Comparison of ENCODE assay signal across 11 mouse cellular contexts in genomic region chr3:107869097-107869496, GRCm38 (mm10). TPM values are rescaled to one million over a fixed set of nuclear protein-coding genes. Genes with fewer than 3 reads are reported as not detected.
DNase-seq lines count a peak whose midpoint lies in the region; ATAC-seq and TF ChIP-seq lines count a peak whose summit lies in the region.
"Had no signal": no experiment of that assay in that cellular context is flagged by ENCODE, and none has a peak within 500 bp of the region (broad histone marks: within the 10 kb centered on the region; RNA-seq: fewer than 3 reads in every experiment).

No protein-coding gene starts in this region.

- no peak for TF ChIP-seq CTCF in kidney, postnatal 0 days (IDR thresholded peaks at IDR 0.05; ENCODE audit: low read depth)
- no peak for TF ChIP-seq CTCF in forebrain, postnatal 0 days (IDR thresholded peaks at IDR 0.05; ENCODE audit: low read depth)

- intact Hi-C loops in heart, postnatal 10 days (cut with DNase I): loop anchor here (5.0 to 10.0 kb wide), 2 partner anchors 264 to 307 kb away; no protein-coding TSS in a partner anchor

- no peak overlapping the region for H3K9ac ChIP-seq in kidney, postnatal 0 days (ENCODE audit: low read depth, low read length)
- no peak overlapping the region for H3K9ac ChIP-seq in kidney, embryonic 16.5 days (replicated peaks; ENCODE audit: low read length)
- no peak overlapping the region for H3K9ac ChIP-seq in forebrain, postnatal 0 days

- ATAC-seq in kidney, postnatal 0 days (replicated peaks; ENCODE audit: low FRiP score, low read depth): no peak
- no peak for ATAC-seq in kidney, embryonic 16.5 days (ENCODE audit: low FRiP score, low TSS enrichment)
- peak; percentile 91 for ATAC-seq in forebrain, postnatal 0 days

- H3K36me3 ChIP-seq in kidney, postnatal 0 days (ENCODE audit: insufficient read depth, low read length): no peaks in the 10 kb centered on the region
- no peaks in the 10 kb centered on the region for H3K36me3 ChIP-seq in kidney, embryonic 16.5 days (ENCODE audit: insufficient read depth, low read length)
- H3K36me3 ChIP-seq in forebrain, postnatal 0 days (ENCODE audit: insufficient read depth): no peaks in the 10 kb centered on the region
- H3K36me3 ChIP-seq in midbrain, embryonic 10.5 days: no peaks in the 10 kb centered on the region

- no peak overlapping the region for H3K27ac ChIP-seq in kidney, postnatal 0 days
- H3K27ac ChIP-seq in kidney, embryonic 16.5 days (ENCODE audit: low read length): no peak overlapping the region
- peak overlapping the region; percentile 45; the same call in 1 of the 2 replicates for H3K27ac ChIP-seq in forebrain, postnatal 0 days (ENCODE audit: low read depth, low read length)
- H3K27ac ChIP-seq in midbrain, embryonic 10.5 days (replicated peaks): peak overlapping the region; percentile 75
- H3K27ac ChIP-seq: stomach, postnatal 0 days had no signal

- H3K4me2 ChIP-seq in kidney, postnatal 0 days (ENCODE audit: low read length): no peak overlapping the region
- H3K4me2 ChIP-seq in kidney, embryonic 16.5 days (replicated peaks; ENCODE audit: low read depth, low read length): no peak overlapping the region
- H3K4me2 ChIP-seq in forebrain, postnatal 0 days (ENCODE audit: low read depth): no peak overlapping the region

- H3K27me3 ChIP-seq in kidney, postnatal 0 days (ENCODE audit: insufficient read depth, low read length): no peaks in the 10 kb centered on the region
- H3K27me3 ChIP-seq in kidney, embryonic 16.5 days (ENCODE audit: insufficient read depth, low read length): no peaks in the 10 kb centered on the region; the same call in 1 of the 2 replicates
- no peaks in the 10 kb centered on the region for H3K27me3 ChIP-seq in forebrain, postnatal 0 days (ENCODE audit: insufficient read depth, low read length)
- 0 out of 2 replicates have a peak, but pooled peaks cover 4% of the 10 kb centered on the region for H3K27me3 ChIP-seq in midbrain, embryonic 10.5 days (ENCODE audit: low read depth, poor library complexity, severe bottlenecking)

- WGBS in kidney, postnatal 0 days: 38% methylated on average over 7 of the region's 7 CpGs
- WGBS in kidney, embryonic 16.5 days: 41% methylated on average over 7 of the region's 7 CpGs
- 13% methylated on average over 7 of the region's 7 CpGs for WGBS in forebrain, postnatal 0 days
- 15% methylated on average over 7 of the region's 7 CpGs for WGBS in midbrain, embryonic 10.5 days

- no peaks in the 10 kb centered on the region for H3K4me1 ChIP-seq in kidney, postnatal 0 days (replicated peaks; ENCODE audit: insufficient read depth, low read length)
- H3K4me1 ChIP-seq in kidney, embryonic 16.5 days (ENCODE audit: insufficient read depth, low read length): peaks cover 8% of the 10 kb centered on the region; the same call in 1 of the 2 replicates
- no peaks in the 10 kb centered on the region for H3K4me1 ChIP-seq in forebrain, postnatal 0 days (ENCODE audit: insufficient read depth)
- H3K4me1 ChIP-seq in midbrain, embryonic 10.5 days: peaks cover 24% of the 10 kb centered on the region

- H3K4me3 ChIP-seq in kidney, postnatal 0 days (replicated peaks; ENCODE audit: low read depth, low read length): no peak overlapping the region
- H3K4me3 ChIP-seq in kidney, embryonic 16.5 days (ENCODE audit: low read length): no peak overlapping the region
- H3K4me3 ChIP-seq in forebrain, postnatal 0 days (ENCODE audit: low read depth, low read length): no peak overlapping the region
- no peak overlapping the region for H3K4me3 ChIP-seq in midbrain, embryonic 10.5 days

- H3K9me3 ChIP-seq in kidney, postnatal 0 days (replicated peaks; ENCODE audit: low read length): no peaks in the 10 kb centered on the region
- no peaks in the 10 kb centered on the region for H3K9me3 ChIP-seq in kidney, embryonic 16.5 days (ENCODE audit: low read length)
- no peaks in the 10 kb centered on the region for H3K9me3 ChIP-seq in forebrain, postnatal 0 days (ENCODE audit: low read length)
- H3K9me3 ChIP-seq in midbrain, embryonic 10.5 days (replicated peaks): no peaks in the 10 kb centered on the region

- peak; percentile 9 for DNase-seq in kidney, postnatal 0 days (ENCODE audit: low spot score)
- peak; percentile 16 for DNase-seq in R1 (ENCODE audit: low read depth, low spot score)
- DNase-seq in forebrain, postnatal 0 days: peak; percentile 63
- DNase-seq in midbrain, embryonic 10.5 days (ENCODE audit: low spot score): peak; percentile 32
- no peak for DNase-seq in heart, postnatal 10 days
- no peak for DNase-seq in B cell, adult 2 months
- DNase-seq in yolk sac, embryonic 10.5 days (ENCODE audit: low spot score): no peak
- DNase-seq: lung, postnatal 36 days had no signal

RNA-seq across cellular contexts. Expression of gene Eps8l3, which starts 7.9 kb away (rescaled TPM):
- polyA plus RNA-seq in kidney, postnatal 0 days (2015; fragmentation: Nextera tagmentation; extraction: Ambion mirVana): 0.13 TPM in 1 of 2 replicates, not detected in the other
- polyA plus RNA-seq in kidney, embryonic 16.5 days (2015; fragmentation: Nextera tagmentation; extraction: Ambion mirVana): not detected in 2 replicates
- total RNA-seq in forebrain, postnatal 0 days (2014; rRNA removed): not detected in 2 replicates
- polyA plus RNA-seq in forebrain, postnatal 0 days (2015; fragmentation: Nextera tagmentation; extraction: Ambion mirVana): not detected in 2 replicates
- not detected in 2 replicates for polyA plus RNA-seq in midbrain, embryonic 10.5 days (2016; fragmentation: Nextera tagmentation; extraction: Ambion mirVana)
- not detected for total RNA-seq in heart, postnatal 10 days (2021)
- total RNA-seq: left cerebral cortex, postnatal 10 days had no signal

RNA-seq across cellular contexts. Expression of gene Gstm5, which starts 26.5 kb away (rescaled TPM):
- polyA plus RNA-seq in kidney, postnatal 0 days (2015; fragmentation: Nextera tagmentation; extraction: Ambion mirVana): 246 and 258 TPM in 2 replicates
- 170 and 171 TPM in 2 replicates for polyA plus RNA-seq in kidney, embryonic 16.5 days (2015; fragmentation: Nextera tagmentation; extraction: Ambion mirVana)
- 141 and 164 TPM in 2 replicates for total RNA-seq in forebrain, postnatal 0 days (2014; rRNA removed)
- 250 and 273 TPM in 2 replicates for polyA plus RNA-seq in forebrain, postnatal 0 days (2015; fragmentation: Nextera tagmentation; extraction: Ambion mirVana)
- 240 and 243 TPM in 2 replicates for polyA plus RNA-seq in midbrain, embryonic 10.5 days (2016; fragmentation: Nextera tagmentation; extraction: Ambion mirVana)
- total RNA-seq in heart, postnatal 10 days (2021): 10 to 100 TPM; 50.7 to 50.8 TPM

Comparison
In these comparisons a context has a peak if more than half of its experiments do, and no peak if none do; other contexts are left out.
1. DNase-seq: peak in kidney, postnatal 0 days (single experiment), R1 (single experiment), forebrain, postnatal 0 days (single experiment) and midbrain, embryonic 10.5 days (single experiment); none in heart, postnatal 10 days (0 of 2), B cell, adult 2 months (0 of 2) and yolk sac, embryonic 10.5 days (single experiment).
2. H3K27ac ChIP-seq: peak in forebrain, postnatal 0 days (single experiment) and midbrain, embryonic 10.5 days (single experiment); none in kidney, postnatal 0 days (single experiment) and kidney, embryonic 16.5 days (single experiment).